Mouse (Mus musculus): ENCODE data around the gene Met. TPM values are rescaled to one million over a fixed set of nuclear protein-coding genes. Genes with fewer than 3 reads are reported as not detected.

The Met gene
- total RNA-seq, 2 experiments from 2014 or later = 6.9 to 10.6 TPM

GRCm38 (mm10) chr6:17498801-17499200 is 35.2 kb downstream of the Met start:
- no peak for TF ChIP-seq CTCF (IDR thresholded peaks at IDR 0.05)
- H3K4me3 ChIP-seq = no peak overlapping the region
- no peak for DNase-seq
- no peak overlapping the region for H3K27ac ChIP-seq
- intact Hi-C loops (cut with DNase I) = no loop called here

- intact Hi-C loops (cut with DNase I) = no loop called here
- no peak for DNase-seq
- Histone ChIP-seq H3K27ac (no peak overlapping the region), H3K4me3 (no peak overlapping the region)
- TF ChIP-seq CTCF (IDR thresholded peaks at IDR 0.05) = no peak
Measured at GRCm38 (mm10) chr6:17501440-17501839, 37.8 kb downstream of the Met start.

- Histone ChIP-seq H3K27ac (no peak overlapping the region), H3K4me3 (no peak overlapping the region)
- intact Hi-C loops (cut with DNase I) = no loop called here
- no peak for DNase-seq
- no peak for TF ChIP-seq CTCF (IDR thresholded peaks at IDR 0.05)
Measured at GRCm38 (mm10) chr6:17502311-17502710, 38.7 kb downstream of the Met start.

- no peak for TF ChIP-seq CTCF (IDR thresholded peaks at IDR 0.05)
- H3K4me3 ChIP-seq = no peak overlapping the region
- no peak overlapping the region for H3K27ac ChIP-seq
- intact Hi-C loops (cut with DNase I) = no loop called here
- DNase-seq = no peak
Measured at GRCm38 (mm10) chr6:17503724-17504123, 40.1 kb downstream of the Met start.

GRCm38 (mm10) chr6:17505530-17505929 is 41.9 kb downstream of the Met start:
- no peak overlapping the region for H3K27ac ChIP-seq
- no peak for DNase-seq
- intact Hi-C loops (cut with DNase I) = no loop called here
- H3K4me3 ChIP-seq = no peak overlapping the region
- no peak for TF ChIP-seq CTCF (IDR thresholded peaks at IDR 0.05)

GRCm38 (mm10) chr6:17506831-17507230 is 43.2 kb downstream of the Met start:
- intact Hi-C loops (cut with DNase I) = no loop called here
- no peak for DNase-seq
- Histone ChIP-seq H3K27ac (no peak overlapping the region), H3K4me3 (no peak overlapping the region)
- no peak for TF ChIP-seq CTCF (IDR thresholded peaks at IDR 0.05)

- no peak for DNase-seq
- intact Hi-C loops (cut with DNase I) = no loop called here
- TF ChIP-seq CTCF (IDR thresholded peaks at IDR 0.05) = no peak
Measured at GRCm38 (mm10) chr6:17508184-17508583, 44.6 kb downstream of the Met start.

GRCm38 (mm10) chr6:17508604-17509372 is 45.2 kb downstream of the Met start:
- no peak for TF ChIP-seq CTCF (IDR thresholded peaks at IDR 0.05)
- no peak overlapping the region for H3K27ac ChIP-seq
- no peak for DNase-seq
- intact Hi-C loops (cut with DNase I) = no loop called here
- no peak overlapping the region for H3K4me3 ChIP-seq

More at GRCm38 (mm10) chr6:17508184-17508583, 44.6 kb downstream of the Met start:
- Histone ChIP-seq H3K4me3 (no peak overlapping the region), H3K27ac (no peak overlapping the region)

GRCm38 (mm10) chr6:17513381-17513780 is 49.8 kb downstream of the Met start:
- TF ChIP-seq CTCF (IDR thresholded peaks at IDR 0.05) = no peak
- Histone ChIP-seq H3K27ac (no peak overlapping the region), H3K4me3 (no peak overlapping the region)
- intact Hi-C loops (cut with DNase I) = no loop called here
- DNase-seq = no peak

GRCm38 (mm10) chr6:17515775-17516460 is 52.3 kb downstream of the Met start:
- H3K27ac ChIP-seq = peak overlapping the region; percentile 69
- peak overlapping the region; percentile 34 for H3K4me3 ChIP-seq
- intact Hi-C loops (cut with DNase I) = no loop called here
- no peak for DNase-seq
- TF ChIP-seq CTCF (IDR thresholded peaks at IDR 0.05) = no peak

GRCm38 (mm10) chr6:17521901-17522717 is 58.5 kb downstream of the Met start:
- TF ChIP-seq CTCF (IDR thresholded peaks at IDR 0.05) = no peak
- intact Hi-C loops (cut with DNase I) = no loop called here
- H3K27ac ChIP-seq = peak overlapping the region; percentile 83
- DNase-seq = no peak
- peak overlapping the region; percentile 37 for H3K4me3 ChIP-seq

GRCm38 (mm10) chr6:17522917-17523316 is 59.3 kb downstream of the Met start:
- Histone ChIP-seq H3K4me3 (peak overlapping the region; percentile 37), H3K27ac (peak overlapping the region; percentile 83)
- DNase-seq = no peak
- TF ChIP-seq CTCF (IDR thresholded peaks at IDR 0.05) = no peak
- intact Hi-C loops (cut with DNase I) = no loop called here

All from gastrocnemius, adult 2 months (tissue).